Mouse (Mus musculus): ENCODE results near the gene Nek5. TPM values are rescaled to one million over a fixed set of nuclear protein-coding genes. Genes with fewer than 3 reads are reported as not detected.

Nek5 gene
- polyA plus RNA-seq (2017; shearing (Covaris generic)) = not detected

DNA sequence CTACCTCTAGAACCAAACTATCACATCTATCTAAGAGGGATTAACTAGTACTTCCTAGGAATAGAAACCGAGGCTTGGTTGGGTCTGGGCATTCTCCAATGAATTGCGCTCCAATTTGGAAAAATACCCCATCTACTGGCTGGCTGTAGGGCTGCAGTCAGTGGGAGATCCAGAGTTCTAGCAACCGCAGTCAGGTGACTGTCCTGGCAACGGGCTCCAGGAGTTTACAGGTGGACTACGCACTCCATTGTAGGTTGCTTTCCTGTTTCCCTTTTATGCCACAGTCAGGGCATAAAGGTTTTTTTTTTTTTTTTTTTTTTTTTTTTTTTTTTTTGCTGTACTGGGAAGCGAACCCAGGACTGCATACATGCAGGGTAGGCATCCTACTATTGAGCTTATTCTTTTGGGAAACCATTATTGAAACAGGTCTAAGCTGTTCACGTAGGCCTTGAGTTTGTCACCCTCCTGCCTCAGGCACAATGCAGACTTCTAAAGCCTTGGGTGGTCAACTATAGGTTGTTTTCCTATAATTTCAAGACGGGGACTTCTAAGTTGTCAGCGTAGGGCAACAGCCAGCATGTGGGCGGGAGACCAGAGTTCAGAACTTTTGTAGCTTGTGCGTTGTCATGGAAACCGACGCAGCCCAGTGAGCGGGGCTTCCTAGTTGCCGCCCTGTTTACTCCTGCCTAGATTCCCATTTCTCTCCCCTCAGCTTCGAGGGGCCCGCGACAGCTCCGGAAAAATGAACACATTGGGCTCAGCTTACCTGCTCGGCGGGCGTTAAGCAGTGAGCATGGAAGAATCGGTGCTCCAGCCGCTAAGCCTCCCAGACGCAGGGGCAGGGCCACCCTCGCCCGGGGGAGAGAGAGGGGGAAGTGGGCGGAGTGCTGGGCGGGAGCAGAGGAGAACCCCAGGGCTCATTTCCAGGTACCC is at the start of gene Nek5:
TSS of gene Nek5 (minus strand) at position 834 of the 933 bp plus-strand sequence.

DNA sequence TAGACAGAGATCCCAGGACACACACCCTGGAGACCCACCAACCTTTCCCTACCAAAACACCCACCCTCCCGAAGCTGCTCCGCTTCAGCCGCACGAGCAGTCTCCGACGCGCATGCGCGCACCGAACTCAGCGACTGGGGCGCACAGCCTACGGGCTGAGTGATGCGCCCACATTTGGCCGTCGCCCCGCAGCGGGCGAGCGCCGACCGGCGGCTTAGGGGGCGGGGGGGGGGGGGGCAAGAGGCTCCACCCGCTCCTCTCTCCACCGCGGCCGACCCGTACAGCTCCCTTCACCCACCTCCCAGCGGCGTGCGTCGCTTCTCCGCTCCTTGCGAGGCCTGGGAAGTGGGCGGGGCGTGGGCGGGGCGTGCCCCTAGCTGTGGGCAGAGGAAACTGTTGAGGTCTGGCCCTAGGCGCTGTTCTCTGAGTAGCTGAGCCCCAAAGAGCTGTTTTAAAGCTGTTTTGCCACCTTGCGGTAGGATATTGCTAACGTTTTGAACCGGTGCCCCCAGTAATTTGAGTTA is 41.3 kb upstream of the Nek5 start, which contains the start of gene Nek3:
TSS of gene Nek3 (minus strand) at position 356 of the 524 bp plus-strand sequence.

GRCm38 (mm10) chr8:22060446-22060889 is 64.4 kb downstream of the Nek5 start, which contains the start of gene Alg11:
Gene Alg11, plus strand, starts transcription at chr8:22060721.

DNA sequence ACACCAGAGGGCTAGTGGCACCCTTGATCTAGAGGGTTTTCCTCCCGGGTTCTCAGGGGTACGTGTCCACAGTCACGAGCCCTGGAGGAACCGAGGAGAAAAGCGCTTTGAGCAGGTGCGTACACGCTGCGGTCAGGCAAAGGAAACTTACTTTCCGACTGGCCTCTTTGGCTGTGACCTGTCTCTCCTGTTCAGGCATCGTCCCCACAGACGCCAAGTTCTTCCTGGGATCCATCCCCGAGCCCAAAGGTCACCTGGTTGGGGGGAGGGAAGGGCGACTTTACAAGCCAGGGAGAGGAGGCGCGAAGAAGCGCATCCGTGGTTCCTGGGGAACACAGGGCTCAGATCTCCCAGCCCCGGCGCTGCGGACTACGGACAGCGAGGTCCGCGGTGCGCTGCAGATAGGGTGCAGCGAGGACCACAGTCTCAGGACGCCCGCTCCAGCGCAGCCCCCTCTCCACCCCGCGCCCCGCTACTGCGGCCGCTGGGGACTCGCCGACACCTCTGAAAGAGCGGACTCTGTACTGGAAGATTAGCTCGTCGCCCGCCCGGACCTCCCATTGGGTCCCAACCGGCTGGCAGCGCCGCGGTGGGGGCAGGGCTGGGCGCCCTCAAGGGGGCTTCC is 64.9 kb downstream of the Nek5 start, which contains the start of gene Atp7b:
TSS of gene Atp7b (minus strand) at position 485 of the 625 bp plus-strand sequence.

Other genes with a start within 250 kb of the Nek5 start
- not detected for gene Defb9, start 239.6 kb downstream of the Nek5 start, polyA plus RNA-seq (2017; shearing (Covaris generic))
- not detected for gene Defb11, start 218.6 kb downstream of the Nek5 start, polyA plus RNA-seq (2017; shearing (Covaris generic))
- gene Defb15, start 192.3 kb downstream of the Nek5 start, polyA plus RNA-seq (2017; shearing (Covaris generic)) = not detected
- not detected for gene Defb35, start 186.7 kb downstream of the Nek5 start, polyA plus RNA-seq (2017; shearing (Covaris generic))
- gene Defb13, start 178.3 kb downstream of the Nek5 start, polyA plus RNA-seq (2017; shearing (Covaris generic)) = not detected
- gene Fam90a1a, start 166.3 kb downstream of the Nek5 start, polyA plus RNA-seq (2017; shearing (Covaris generic)) = not detected
- gene Ccdc70, start 155.3 kb downstream of the Nek5 start, polyA plus RNA-seq (2017; shearing (Covaris generic)) = not detected
- 0.05 TPM for gene Atp7b, start 64.7 kb downstream of the Nek5 start, polyA plus RNA-seq (2017; shearing (Covaris generic))
- gene Alg11, start 64.3 kb downstream of the Nek5 start, polyA plus RNA-seq (2017; shearing (Covaris generic)) = 10.2 TPM
- gene Nek3, start 41.4 kb upstream of the Nek5 start, polyA plus RNA-seq (2017; shearing (Covaris generic)) = 4.2 TPM
- gene Ckap2, start 60.8 kb upstream of the Nek5 start, polyA plus RNA-seq (2017; shearing (Covaris generic)) = 1.5 TPM
- gene Vps36, start 67.8 kb upstream of the Nek5 start, polyA plus RNA-seq (2017; shearing (Covaris generic)) = 31.7 TPM
- gene Thsd1, start 102.3 kb upstream of the Nek5 start, polyA plus RNA-seq (2017; shearing (Covaris generic)) = 0.56 TPM
- not detected for gene Tpte, start 158.4 kb upstream of the Nek5 start, polyA plus RNA-seq (2017; shearing (Covaris generic))